Mouse (Mus musculus): Measurements from ENCODE around the gene Klhl25. TPM values are rescaled to one million over a fixed set of nuclear protein-coding genes. Genes with fewer than 3 reads are reported as not detected.
"Not testable (repeated sequence)": the region's sequence is repeated elsewhere in the genome, so short reads cannot be mapped to it uniquely, and the experiment has no call there.

Gene Klhl25
- polyA plus RNA-seq, 1 experiment from 2014 or later = 22.5 TPM

DNA sequence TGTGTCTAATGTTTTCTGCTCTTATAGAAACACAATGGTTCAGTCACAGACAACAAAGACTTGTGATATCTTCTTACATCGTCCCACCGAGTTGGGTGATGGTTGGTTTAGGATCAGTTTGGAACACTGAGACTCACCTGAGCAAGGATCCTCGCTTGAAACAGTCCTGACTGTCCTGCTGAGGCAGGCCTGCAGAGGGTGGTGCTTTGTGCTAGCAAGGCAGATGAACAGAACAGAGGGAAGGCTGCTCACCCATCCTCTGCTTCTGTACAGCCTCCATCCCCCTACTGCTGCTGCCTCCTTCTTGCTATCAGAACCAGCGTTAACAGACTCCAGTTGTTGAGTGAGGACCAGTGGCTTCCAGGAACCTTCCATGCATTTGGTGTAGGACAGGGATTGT is 14.2 kb upstream of the Klhl25 start:
- not testable (repeated sequence) for H3K9me3 ChIP-seq (ENCODE audit: control insufficient read depth, low read length); H3K27me3 ChIP-seq (ENCODE audit: control insufficient read depth, insufficient read depth, low read length); H3K27ac ChIP-seq (ENCODE audit: low read depth, low read length); ATAC-seq (replicated peaks; ENCODE audit: low FRiP score); H3K4me1 ChIP-seq (replicated peaks; ENCODE audit: control insufficient read depth, insufficient read depth, low read length); H3K36me3 ChIP-seq (ENCODE audit: control insufficient read depth, insufficient read depth, low read length); H3K4me3 ChIP-seq (ENCODE audit: low read depth, low read length); H3K9ac ChIP-seq (ENCODE audit: low read length); DNase-seq (ENCODE audit: low spot score); H3K4me2 ChIP-seq (ENCODE audit: low read depth, low read length, severe bottlenecking)
- 69% methylated on average over 3 of the region's 4 CpGs for WGBS

DNA sequence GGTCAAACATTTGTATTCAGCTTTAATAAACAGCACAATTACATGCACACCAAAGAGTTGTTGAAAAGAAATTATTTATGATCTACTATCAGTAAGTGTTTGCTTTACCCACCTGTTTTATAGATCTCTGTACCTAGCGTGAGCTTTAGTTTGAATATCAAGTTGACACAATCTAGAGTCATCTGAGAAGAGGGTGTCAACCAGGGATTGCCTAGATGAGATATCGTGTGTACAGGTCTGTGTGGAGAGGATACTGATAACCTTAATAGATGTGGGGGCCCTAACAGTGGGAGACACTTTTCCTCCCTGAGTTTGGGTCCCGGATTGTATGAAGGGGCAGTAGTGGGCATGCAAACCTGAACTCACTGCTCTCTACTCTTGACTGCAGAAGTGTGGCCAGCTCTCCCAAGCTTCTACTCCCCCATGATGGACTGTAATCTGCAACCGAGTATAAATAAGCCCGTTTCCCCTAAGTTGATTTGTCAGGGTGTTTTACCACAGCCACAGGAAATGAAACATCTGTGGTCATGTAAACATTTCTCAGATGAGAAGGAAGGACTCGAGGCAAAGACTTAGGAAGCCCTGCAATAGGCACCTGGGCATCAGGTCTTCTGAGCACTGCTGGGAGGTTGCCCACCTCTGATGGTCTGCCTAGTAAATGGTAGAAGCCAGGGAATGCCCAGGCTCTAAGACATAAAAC is 13.0 kb upstream of the Klhl25 start:
- H3K27ac ChIP-seq (ENCODE audit: low read depth, low read length); H3K27me3 ChIP-seq (ENCODE audit: control insufficient read depth, insufficient read depth, low read length); H3K4me1 ChIP-seq (replicated peaks; ENCODE audit: control insufficient read depth, insufficient read depth, low read length); H3K4me3 ChIP-seq (ENCODE audit: low read depth, low read length); DNase-seq (ENCODE audit: low spot score); ATAC-seq (replicated peaks; ENCODE audit: low FRiP score); H3K4me2 ChIP-seq (ENCODE audit: low read depth, low read length, severe bottlenecking); H3K36me3 ChIP-seq (ENCODE audit: control insufficient read depth, insufficient read depth, low read length); H3K9me3 ChIP-seq (ENCODE audit: control insufficient read depth, low read length); H3K9ac ChIP-seq (ENCODE audit: low read length): not testable (repeated sequence)
- 86% methylated on average over 3 of the region's 6 CpGs for WGBS

DNA sequence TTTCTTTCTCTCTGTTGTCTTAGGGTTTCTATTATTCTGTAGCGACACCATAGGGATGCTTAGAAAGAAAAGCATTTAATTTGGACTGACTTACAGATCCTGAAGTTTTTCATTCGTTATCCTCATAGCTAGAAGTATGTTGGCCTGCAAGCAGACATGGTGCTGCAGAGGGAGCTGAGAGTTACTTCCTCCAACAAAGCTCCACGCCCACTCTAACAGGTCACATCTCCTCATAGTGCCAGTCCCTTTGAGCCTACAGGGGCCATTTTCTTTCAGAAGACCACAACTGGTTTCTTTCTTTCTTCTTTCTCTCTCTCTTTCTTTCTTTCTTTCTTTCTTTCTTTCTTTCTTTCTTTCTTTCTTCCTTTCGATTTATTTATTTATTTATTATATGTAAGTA is 8.0 kb upstream of the Klhl25 start:
- Histone ChIP-seq H3K4me1 (replicated peaks; ENCODE audit: control insufficient read depth, insufficient read depth, low read length) (no peaks in the 10 kb centered on the region), H3K36me3 (ENCODE audit: control insufficient read depth, insufficient read depth, low read length) (no peaks in the 10 kb centered on the region), H3K4me3 (ENCODE audit: low read depth, low read length) (no peak overlapping the region), H3K9ac (ENCODE audit: low read length) (no peak overlapping the region), H3K27ac (ENCODE audit: low read depth, low read length) (no peak overlapping the region), H3K9me3 (ENCODE audit: control insufficient read depth, low read length) (no peaks in the 10 kb centered on the region), H3K27me3 (ENCODE audit: control insufficient read depth, insufficient read depth, low read length) (no peaks in the 10 kb centered on the region), H3K4me2 (ENCODE audit: low read depth, low read length, severe bottlenecking) (no peak overlapping the region)
- ATAC-seq (replicated peaks; ENCODE audit: low FRiP score) (no peak), DNase-seq (ENCODE audit: low spot score) (no peak)
- 85% methylated on average over 4 of the region's 4 CpGs for WGBS

DNA sequence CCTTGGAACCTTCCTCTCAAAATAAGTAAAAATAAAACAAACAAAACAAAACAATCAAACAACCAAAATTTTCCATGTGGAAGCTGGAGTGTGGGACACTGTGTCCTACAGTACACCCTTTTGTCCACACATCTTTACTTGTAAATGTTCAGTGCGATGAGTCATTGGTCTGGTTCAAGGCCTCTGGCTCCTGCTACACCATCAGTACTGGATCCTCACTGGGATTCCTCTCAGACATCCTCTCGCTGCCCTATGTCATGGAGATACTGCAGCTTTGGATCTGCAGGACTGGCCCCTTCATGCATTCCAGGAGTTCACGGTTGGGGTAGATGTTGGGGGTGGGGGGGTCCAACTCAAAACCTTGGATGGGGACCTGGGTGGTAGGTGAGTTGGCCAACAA is 5.8 kb upstream of the Klhl25 start:
- Histone ChIP-seq H3K27me3 (ENCODE audit: control insufficient read depth, insufficient read depth, low read length) (no peaks in the 10 kb centered on the region), H3K27ac (ENCODE audit: low read depth, low read length) (no peak overlapping the region), H3K9ac (ENCODE audit: low read length) (no peak overlapping the region), H3K9me3 (ENCODE audit: control insufficient read depth, low read length) (no peaks in the 10 kb centered on the region), H3K4me2 (ENCODE audit: low read depth, low read length, severe bottlenecking) (no peak overlapping the region), H3K4me1 (replicated peaks; ENCODE audit: control insufficient read depth, insufficient read depth, low read length) (no peaks in the 10 kb centered on the region), H3K4me3 (ENCODE audit: low read depth, low read length) (no peak overlapping the region), H3K36me3 (ENCODE audit: control insufficient read depth, insufficient read depth, low read length) (no peaks in the 10 kb centered on the region)
- WGBS = 85% methylated on average over 3 of the region's 3 CpGs
- ATAC-seq (replicated peaks; ENCODE audit: low FRiP score) = no peak
- no peak for DNase-seq (ENCODE audit: low spot score)

DNA sequence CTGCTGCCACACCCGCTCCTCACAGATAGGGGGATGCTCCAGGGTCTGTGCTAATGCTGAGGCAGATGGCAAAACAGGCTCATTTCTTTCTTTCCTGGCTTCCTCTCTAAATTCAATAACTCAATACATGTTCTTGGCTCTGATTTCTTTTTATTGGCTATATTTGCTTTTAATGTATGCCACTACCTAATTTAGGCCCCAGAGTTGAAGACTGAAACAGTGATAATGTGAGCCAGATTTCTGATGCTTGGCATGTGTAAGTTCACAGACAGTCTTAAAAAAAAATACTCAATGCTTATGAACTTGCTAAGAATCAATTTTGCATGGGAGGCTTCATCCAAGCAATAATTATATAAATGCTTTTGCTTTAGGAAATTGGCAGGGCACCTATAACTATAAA is 2.2 kb upstream of the Klhl25 start:
- 96% methylated on average over 1 of the region's 1 CpGs for WGBS
- no peaks in the 10 kb centered on the region for H3K9me3 ChIP-seq (ENCODE audit: control insufficient read depth, low read length)
- no peaks in the 10 kb centered on the region for H3K36me3 ChIP-seq (ENCODE audit: control insufficient read depth, insufficient read depth, low read length)
- no peak overlapping the region for H3K4me2 ChIP-seq (ENCODE audit: low read depth, low read length, severe bottlenecking)
- H3K4me3 ChIP-seq (ENCODE audit: low read depth, low read length) = no peak overlapping the region
- no peaks in the 10 kb centered on the region for H3K27me3 ChIP-seq (ENCODE audit: control insufficient read depth, insufficient read depth, low read length)
- DNase-seq (ENCODE audit: low spot score) (no peak), ATAC-seq (replicated peaks; ENCODE audit: low FRiP score) (no peak)
- H3K9ac ChIP-seq (ENCODE audit: low read length) = no peak overlapping the region
- H3K27ac ChIP-seq (ENCODE audit: low read depth, low read length) = no peak overlapping the region
- peaks cover 7% of the 10 kb centered on the region for H3K4me1 ChIP-seq (replicated peaks; ENCODE audit: control insufficient read depth, insufficient read depth, low read length)

DNA sequence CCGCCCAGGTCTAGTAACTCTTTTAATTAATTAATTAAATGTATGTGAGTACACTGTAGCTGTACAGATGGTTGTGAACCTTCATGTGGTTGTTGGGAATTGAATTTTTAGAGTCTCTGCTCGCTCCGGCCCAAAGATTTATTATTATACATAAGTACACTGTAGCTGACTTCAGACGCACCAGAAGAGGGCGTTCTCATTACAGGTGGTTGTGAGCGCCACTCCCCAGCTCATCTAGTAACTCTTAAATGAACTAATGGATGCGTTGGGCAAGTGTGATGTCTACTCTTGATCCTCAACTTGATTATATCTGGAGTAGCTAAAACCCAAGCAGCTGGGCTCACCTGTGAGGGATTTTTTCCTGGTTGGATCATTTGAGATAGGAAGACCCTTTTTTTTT is 1.2 kb upstream of the Klhl25 start:
- WGBS = 49% methylated on average over 7 of the region's 7 CpGs
- no peak overlapping the region for H3K27ac ChIP-seq (ENCODE audit: low read depth, low read length)
- DNase-seq (ENCODE audit: low spot score) = no peak
- H3K9ac ChIP-seq (ENCODE audit: low read length) = no peak overlapping the region
- H3K9me3 ChIP-seq (ENCODE audit: control insufficient read depth, low read length) = no peaks in the 10 kb centered on the region
- no peak overlapping the region for H3K4me2 ChIP-seq (ENCODE audit: low read depth, low read length, severe bottlenecking)
- no peaks in the 10 kb centered on the region for H3K27me3 ChIP-seq (ENCODE audit: control insufficient read depth, insufficient read depth, low read length)
- H3K4me1 ChIP-seq (replicated peaks; ENCODE audit: control insufficient read depth, insufficient read depth, low read length) = peaks cover 9% of the 10 kb centered on the region
- no peaks in the 10 kb centered on the region for H3K36me3 ChIP-seq (ENCODE audit: control insufficient read depth, insufficient read depth, low read length)
- no peak overlapping the region for H3K4me3 ChIP-seq (ENCODE audit: low read depth, low read length)
- no peak for ATAC-seq (replicated peaks; ENCODE audit: low FRiP score)

DNA sequence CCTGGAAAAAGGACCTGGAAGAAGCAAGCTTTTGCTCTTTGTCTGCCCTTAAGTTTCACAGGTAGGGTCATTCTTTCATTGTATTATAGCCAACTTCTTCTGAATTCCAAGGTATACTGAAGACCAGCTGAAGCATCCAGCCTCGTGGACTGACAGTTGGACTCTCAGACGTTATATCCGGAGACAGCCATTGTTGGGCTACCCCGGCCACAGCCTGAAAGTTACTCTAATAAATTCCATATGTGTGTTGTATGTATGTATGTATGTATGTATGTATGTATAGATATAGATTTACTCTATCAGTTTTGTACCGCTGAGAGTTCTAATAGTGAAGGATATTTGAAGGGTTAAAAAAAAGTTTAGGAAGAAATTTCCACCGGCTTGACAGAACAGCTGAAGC is 621 bp upstream of the Klhl25 start:
- Histone ChIP-seq H3K27ac (ENCODE audit: low read depth, low read length) (0 out of 2 replicates have a peak overlapping the region, but pooled peaks have one; percentile 18), H3K4me2 (ENCODE audit: low read depth, low read length, severe bottlenecking) (peak overlapping the region; percentile 53; the same call in 1 of the 2 replicates), H3K27me3 (ENCODE audit: control insufficient read depth, insufficient read depth, low read length) (no peaks in the 10 kb centered on the region), H3K9me3 (ENCODE audit: control insufficient read depth, low read length) (no peaks in the 10 kb centered on the region), H3K36me3 (ENCODE audit: control insufficient read depth, insufficient read depth, low read length) (no peaks in the 10 kb centered on the region), H3K4me3 (ENCODE audit: low read depth, low read length) (peak overlapping the region; percentile 84), H3K9ac (ENCODE audit: low read length) (peak overlapping the region; percentile 59), H3K4me1 (replicated peaks; ENCODE audit: control insufficient read depth, insufficient read depth, low read length) (peaks cover 14% of the 10 kb centered on the region)
- ATAC-seq (replicated peaks; ENCODE audit: low FRiP score) = peak; percentile 6; the same call in 1 of the 2 replicates
- WGBS = 15% methylated on average over 6 of the region's 6 CpGs
- DNase-seq (ENCODE audit: low spot score) = no peak

DNA sequence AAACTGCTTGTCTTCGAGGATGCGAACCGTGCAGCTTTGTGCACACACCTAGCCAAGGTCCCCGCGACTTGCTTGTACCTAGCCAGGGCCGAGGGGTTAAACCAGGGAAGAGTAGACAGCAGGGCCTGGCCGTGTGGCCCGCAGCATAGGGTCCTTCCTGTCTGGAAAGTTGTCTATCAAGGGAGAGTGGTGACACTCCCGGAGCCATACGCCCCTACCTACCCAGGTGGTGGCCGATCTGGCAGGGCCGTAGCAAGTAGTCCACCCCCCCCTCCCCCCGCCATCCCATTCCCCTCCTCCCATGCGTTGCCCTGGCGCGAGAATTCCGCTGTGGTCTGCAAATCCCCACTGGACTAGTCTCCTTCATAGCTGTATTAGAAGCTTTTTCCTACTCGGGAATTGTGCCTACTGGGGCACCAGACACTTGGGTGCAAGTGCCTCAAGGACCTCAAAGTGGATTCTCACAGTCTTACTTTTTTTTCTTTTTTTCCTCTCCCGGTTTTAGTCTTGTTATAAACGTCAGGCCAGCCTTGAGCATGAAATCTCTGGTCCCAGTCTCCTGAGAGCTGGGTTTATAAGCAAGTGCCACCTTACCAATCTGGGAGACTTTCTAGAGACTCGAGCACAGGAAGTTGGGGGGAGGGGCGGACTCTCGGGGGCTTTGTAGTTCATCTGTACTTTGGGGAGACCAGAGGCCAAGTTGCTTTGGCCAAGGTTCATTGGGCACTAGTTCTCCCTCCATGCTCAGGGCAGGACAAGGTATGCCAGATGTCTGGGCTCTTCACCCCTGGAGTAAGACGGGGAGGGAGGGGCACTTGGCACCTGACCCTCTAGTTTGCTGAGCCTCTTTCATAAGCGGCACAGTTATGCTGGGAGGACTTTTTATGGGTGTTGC is 913 bp downstream of the Klhl25 start:
- DNase-seq (ENCODE audit: low spot score) (peak; percentile 70), ATAC-seq (replicated peaks; ENCODE audit: low FRiP score) (peak; percentile 51)
- Histone ChIP-seq H3K4me1 (replicated peaks; ENCODE audit: control insufficient read depth, insufficient read depth, low read length) (peaks cover 27% of the 10 kb centered on the region), H3K9ac (ENCODE audit: low read length) (peak overlapping the region; percentile 85), H3K27ac (ENCODE audit: low read depth, low read length) (peak overlapping the region; percentile 62; the same call in 1 of the 2 replicates), H3K36me3 (ENCODE audit: control insufficient read depth, insufficient read depth, low read length) (no peaks in the 10 kb centered on the region), H3K4me3 (ENCODE audit: low read depth, low read length) (peak overlapping the region; percentile 84), H3K27me3 (ENCODE audit: control insufficient read depth, insufficient read depth, low read length) (no peaks in the 10 kb centered on the region), H3K9me3 (ENCODE audit: control insufficient read depth, low read length) (no peaks in the 10 kb centered on the region), H3K4me2 (ENCODE audit: low read depth, low read length, severe bottlenecking) (peak overlapping the region; percentile 85)
- WGBS = 2% methylated on average over 25 of the region's 25 CpGs
